Mouse (Mus musculus) MEL (cell line): ENCODE data around the gene Maff. TPM values are rescaled to one million over a fixed set of nuclear protein-coding genes. Genes with fewer than 3 reads are reported as not detected.
A peak's percentile ranks its signal among the peaks of the same experiment; 100 is the strongest.

ENCODE experiments used
- DNase-seq: peaks from one replicate; pipeline ENCODE4 v3.0.0; 2011; ENCODE audit warnings: low read depth, low spot score
- H3K27ac ChIP-seq: 2 replicates; pipeline ENCODE4 v1.5.1; 2012; ENCODE audit warnings: low read depth, mild to moderate bottlenecking, control low read depth, low read length, moderate library complexity; ENCODE audit not compliant: control insufficient read depth
- H3K27me3 ChIP-seq, 2 experiments: fragments of 150-350 bp in 1 of 2; sonication (generic) in 1 of 2; 2 replicates each; pipeline ENCODE4 v1.6.1; 2012; ENCODE audit warnings: low read length in 2 of 2, mild to moderate bottlenecking in 2 of 2, improper control_type of control experiment in 1 of 2, moderate library complexity in 1 of 2; ENCODE audit not compliant: insufficient read depth in 2 of 2, control insufficient read depth in 1 of 2
- H3K36me3 ChIP-seq, 2 experiments: 2 replicates each; pipeline ENCODE4 v1.6.1; 2012 to 2014; ENCODE audit warnings: low read length in 2 of 2, improper control_type of control experiment in 1 of 2, inconsistent platforms in 1 of 2, mild to moderate bottlenecking in 1 of 2; ENCODE audit not compliant: insufficient read depth in 2 of 2, control insufficient read depth in 1 of 2
- H3K4me1 ChIP-seq, 2 experiments: fragments of 150-350 bp in 1 of 2; sonication (generic) in 1 of 2; 2 replicates each; pipeline ENCODE4 v1.6.1; 2012; ENCODE audit warnings: low read length in 2 of 2, improper control_type of control experiment in 1 of 2, mild to moderate bottlenecking in 1 of 2; ENCODE audit not compliant: insufficient read depth in 2 of 2, control insufficient read depth in 1 of 2
- H3K4me3 ChIP-seq, 2 experiments: fragments of 150-350 bp in 1 of 2; sonication (generic) in 1 of 2; 2 replicates each; pipeline ENCODE4 v1.5.1; 2012; ENCODE audit warnings: low read depth in 2 of 2, low read length in 2 of 2, mild to moderate bottlenecking in 2 of 2, moderate library complexity in 2 of 2, control low read depth in 1 of 2, improper control_type of control experiment in 1 of 2; ENCODE audit not compliant: control insufficient read depth in 1 of 2, insufficient read depth in 1 of 2
- H3K79me2 ChIP-seq: 2 replicates; pipeline ENCODE4 v1.6.1; 2012; ENCODE audit warnings: mild to moderate bottlenecking, low read length, moderate library complexity; ENCODE audit not compliant: control insufficient read depth, poor library complexity, insufficient read depth
- H3K9ac ChIP-seq: 2 replicates; pipeline ENCODE4 v1.6.1; 2012; ENCODE audit warnings: low read depth, mild to moderate bottlenecking, control low read depth, low read length, moderate library complexity; ENCODE audit not compliant: control insufficient read depth, poor library complexity, severe bottlenecking
- H3K9me3 ChIP-seq: fragments of 150-350 bp; sonication (generic); replicated peaks from 2 replicates; pipeline ENCODE4 v1.6.1; 2012; ENCODE audit warnings: mild to moderate bottlenecking, low read length, improper control_type of control experiment, moderate library complexity; ENCODE audit not compliant: insufficient read depth
- BHLHE40 ChIP-seq: IDR thresholded peaks from 2 replicates; pipeline ENCODE4 v1.6.1; 2012; ENCODE audit warnings: low read depth, mild to moderate bottlenecking, inconsistent platforms, low read length, improper control_type of control experiment, borderline replicate concordance
- CHD2 ChIP-seq: IDR thresholded peaks from 2 replicates; pipeline ENCODE4 v1.6.1; 2011; ENCODE audit warnings: low read length, improper control_type of control experiment
- CTCF ChIP-seq, 3 experiments: IDR thresholded peaks in 2 of 3; conservative IDR thresholded peaks in 1 of 3; 2 replicates each; pipeline ENCODE4 v1.5.1; 2011 to 2012; ENCODE audit warnings: low read length in 3 of 3, low read depth in 2 of 3, mild to moderate bottlenecking in 2 of 3, improper control_type of control experiment in 1 of 3, inconsistent platforms in 1 of 3, mixed read lengths in 1 of 3, moderate library complexity in 1 of 3; ENCODE audit not compliant: control insufficient read depth in 1 of 3, insufficient read depth in 1 of 3, poor library complexity in 1 of 3, severe bottlenecking in 1 of 3
- E2F4 ChIP-seq: IDR thresholded peaks from 2 replicates; pipeline ENCODE4 v1.6.1; 2011; ENCODE audit warnings: low read depth, low read length, improper control_type of control experiment, borderline replicate concordance
- ELF1 ChIP-seq: IDR thresholded peaks from 2 replicates; pipeline ENCODE4 v1.6.1; 2014; ENCODE audit warnings: low read depth, mild to moderate bottlenecking, inconsistent platforms, low read length, improper control_type of control experiment, moderate library complexity
- EP300 ChIP-seq, 2 experiments: IDR thresholded peaks; 2 replicates each; pipeline ENCODE4 v1.6.1; 2011; ENCODE audit warnings: improper control_type of control experiment in 2 of 2, low read length in 2 of 2, low read depth in 1 of 2, mild to moderate bottlenecking in 1 of 2
- ETS1 ChIP-seq: IDR thresholded peaks from 2 replicates; pipeline ENCODE4 v1.6.1; 2012; ENCODE audit warnings: low read depth, mild to moderate bottlenecking, inconsistent platforms, low read length, improper control_type of control experiment, moderate library complexity
- GABPA ChIP-seq: IDR thresholded peaks from 2 replicates; pipeline ENCODE4 v1.6.1; 2012; ENCODE audit warnings: low read depth, mild to moderate bottlenecking, inconsistent platforms, low read length, improper control_type of control experiment, moderate library complexity
- HCFC1 ChIP-seq: IDR thresholded peaks from 2 replicates; pipeline ENCODE4 v1.6.1; 2012; ENCODE audit warnings: low read depth, mild to moderate bottlenecking, inconsistent platforms, low read length, improper control_type of control experiment, moderate library complexity
- JUND ChIP-seq: IDR thresholded peaks from 2 replicates; pipeline ENCODE4 v1.6.1; 2011; ENCODE audit warnings: low read depth, mild to moderate bottlenecking, improper control_type of control experiment, low read length
- KAT2A ChIP-seq: conservative IDR thresholded peaks from 2 replicates; pipeline ENCODE4 v1.6.1; 2012; ENCODE audit warnings: low read depth, low read length, improper control_type of control experiment, inconsistent platforms
- MAX ChIP-seq: IDR thresholded peaks from 2 replicates; pipeline ENCODE4 v1.6.1; 2011; ENCODE audit warnings: low read length, improper control_type of control experiment
- MEF2A ChIP-seq: IDR thresholded peaks from 2 replicates; pipeline ENCODE4 v1.6.1; 2014; ENCODE audit warnings: low read depth, mild to moderate bottlenecking, inconsistent platforms, low read length, improper control_type of control experiment; ENCODE audit not compliant: poor library complexity, insufficient replicate concordance, severe bottlenecking; ENCODE audit errors: extremely low read depth
- MYB ChIP-seq: IDR thresholded peaks from 2 replicates; pipeline ENCODE4 v1.6.1; 2011; ENCODE audit warnings: mild to moderate bottlenecking, low read depth, low read length, improper control_type of control experiment
- MYC ChIP-seq: IDR thresholded peaks from 2 replicates; pipeline ENCODE4 v1.6.1; 2011; ENCODE audit warnings: low read depth, mild to moderate bottlenecking, low read length, improper control_type of control experiment, moderate library complexity
- NELFE ChIP-seq: IDR thresholded peaks from 2 replicates; pipeline ENCODE4 v1.6.1; 2011; ENCODE audit warnings: low read depth, low read length, improper control_type of control experiment
- NRF1 ChIP-seq: IDR thresholded peaks from 2 replicates; pipeline ENCODE4 v1.6.1; 2014; ENCODE audit warnings: low read depth, mild to moderate bottlenecking, inconsistent platforms, low read length, improper control_type of control experiment, moderate library complexity; ENCODE audit not compliant: poor library complexity, insufficient read depth, severe bottlenecking
- POLR2A ChIP-seq, 2 experiments: IDR thresholded peaks; 2 replicates each; pipeline ENCODE4 v1.6.1; 2011 to 2012; ENCODE audit warnings: low read length in 2 of 2, mild to moderate bottlenecking in 2 of 2, control low read depth in 1 of 2, improper control_type of control experiment in 1 of 2, low read depth in 1 of 2, moderate library complexity in 1 of 2; ENCODE audit not compliant: control insufficient read depth in 1 of 2, insufficient read depth in 1 of 2, poor library complexity in 1 of 2
- POLR2AphosphoS2 ChIP-seq: IDR thresholded peaks from 2 replicates; pipeline ENCODE4 v1.6.1; 2011; ENCODE audit warnings: low read length, improper control_type of control experiment
- POLR2AphosphoS5 ChIP-seq: IDR thresholded peaks from 2 replicates; pipeline ENCODE4 v1.6.1; 2012; ENCODE audit warnings: low read depth, borderline replicate concordance, mild to moderate bottlenecking, inconsistent platforms, low read length, moderate library complexity, mixed read lengths
- RAD21 ChIP-seq: IDR thresholded peaks from 2 replicates; pipeline ENCODE4 v1.6.1; 2011; ENCODE audit warnings: mild to moderate bottlenecking, low read depth, low read length, improper control_type of control experiment
- RCOR1 ChIP-seq: IDR thresholded peaks from 2 replicates; pipeline ENCODE4 v1.6.1; 2012; ENCODE audit warnings: low read depth, mild to moderate bottlenecking, inconsistent platforms, low read length, improper control_type of control experiment
- SMC3 ChIP-seq: IDR thresholded peaks from 2 replicates; pipeline ENCODE4 v1.6.1; 2011; ENCODE audit warnings: low read depth, low read length, improper control_type of control experiment
- TAL1 ChIP-seq: IDR thresholded peaks from 2 replicates; pipeline ENCODE4 v1.6.1; 2012; ENCODE audit warnings: mild to moderate bottlenecking, inconsistent platforms, low read length, moderate library complexity, mixed read lengths
- TBP ChIP-seq: IDR thresholded peaks from 2 replicates; pipeline ENCODE4 v1.8.0; 2011; ENCODE audit warnings: low read depth, low read length, improper control_type of control experiment
- USF2 ChIP-seq, 2 experiments: IDR thresholded peaks; 2 replicates each; pipeline ENCODE4 v1.6.1; 2011 to 2012; ENCODE audit warnings: improper control_type of control experiment in 2 of 2, low read length in 2 of 2, borderline replicate concordance in 1 of 2, inconsistent platforms in 1 of 2, low read depth in 1 of 2, mild to moderate bottlenecking in 1 of 2; ENCODE audit not compliant: insufficient read depth in 1 of 2
- ZKSCAN1 ChIP-seq: IDR thresholded peaks from 2 replicates; pipeline ENCODE4 v1.6.1; 2012; ENCODE audit warnings: low read depth, mild to moderate bottlenecking, inconsistent platforms, low read length, improper control_type of control experiment, moderate library complexity
- ZMIZ1 ChIP-seq: IDR thresholded peaks from 2 replicates; pipeline ENCODE4 v1.6.1; 2012; ENCODE audit warnings: low read depth, mild to moderate bottlenecking, inconsistent platforms, low read length, improper control_type of control experiment, moderate library complexity
- ZNF384 ChIP-seq: IDR thresholded peaks from 2 replicates; pipeline ENCODE4 v1.6.1; 2012; ENCODE audit warnings: low read depth, mild to moderate bottlenecking, inconsistent platforms, low read length, improper control_type of control experiment
- polyA plus RNA-seq, 2 experiments: library from polyadenylated mRNA; stranded (reverse) in 1 of 2; unstranded in 1 of 2; fragments of >175 nt in 1 of 2; fragments of >200 nt in 1 of 2; gene quantifications; 2 replicates each; pipeline versions ENCODE4 v1.2.1 to v1.2.4; 2012; ENCODE audit warnings: low replicate concordance in 2 of 2, low read depth in 1 of 2; ENCODE audit not compliant: insufficient read length in 2 of 2, insufficient read depth in 1 of 2, missing spikeins in 1 of 2
- total RNA-seq: library from RNA; depleted of rRNA; stranded (reverse); fragments of 300-350 nt; gene quantifications from 2 replicates; pipeline ENCODE4 v1.2.3, GENCODE M21; 2012

The Maff gene
- total and polyA plus RNA-seq, 3 experiments, result 3.3 to 5.8 TPM; not detected in 1

DNA sequence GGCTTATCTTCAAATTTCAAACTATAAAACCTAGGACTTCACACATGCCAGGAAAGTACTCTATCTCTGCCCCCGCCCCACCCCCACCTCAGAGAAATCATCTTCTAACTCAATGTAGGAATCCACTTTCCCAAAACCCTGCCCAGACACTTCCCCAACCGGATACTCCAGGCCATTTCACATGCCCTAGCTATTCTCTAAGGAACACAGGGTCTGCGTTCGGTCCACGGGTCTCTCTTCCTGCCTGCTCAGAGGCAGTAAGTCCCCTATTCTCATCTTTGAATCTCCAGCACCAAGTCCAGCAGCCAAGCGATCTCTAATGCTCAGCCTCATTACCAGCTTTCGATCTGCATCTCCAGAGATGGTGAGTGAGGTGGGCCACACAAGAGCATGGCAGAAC lies 33.2 kb downstream of the Maff start:
- H3K36me3 ChIP-seq, result no peaks in the 10 kb centered on the region; a peak in 1 of 4 replicates
- H3K4me1 ChIP-seq, result no peaks in the 10 kb centered on the region
- H3K27ac ChIP-seq, result no peak overlapping the region
- H3K9me3 ChIP-seq, result no peaks in the 10 kb centered on the region
- H3K27me3 ChIP-seq, result no peaks in the 10 kb centered on the region
- H3K79me2 ChIP-seq, result no peaks in the 10 kb centered on the region
- H3K9ac ChIP-seq, result no peak overlapping the region
- TF ChIP-seq EP300 (IDR thresholded peaks at IDR 0.05; ENCODE audit: low read depth in 1 of 2, low read length in 2 of 2) (no peak), E2F4 (no peak), NRF1 (no peak), TBP (no peak), RAD21 (no peak), POLR2A (IDR thresholded peaks at IDR 0.05; ENCODE audit: control insufficient read depth in 1 of 2, insufficient read depth in 1 of 2, low read depth in 1 of 2, low read length in 2 of 2, poor library complexity in 1 of 2) (no peak), BHLHE40 (no peak)
- H3K4me3 ChIP-seq, result no peak overlapping the region
- no peak for DNase-seq

- no peaks in the 10 kb centered on the region; a peak in 1 of 4 replicates for H3K36me3 ChIP-seq
- H3K79me2 ChIP-seq, result no peaks in the 10 kb centered on the region
- no peaks in the 10 kb centered on the region for H3K27me3 ChIP-seq
- H3K4me1 ChIP-seq, result no peaks in the 10 kb centered on the region
- H3K27ac ChIP-seq, result no peak overlapping the region
- H3K4me3 ChIP-seq, result no peak overlapping the region
- DNase-seq, result peak; percentile 59
- no peaks in the 10 kb centered on the region for H3K9me3 ChIP-seq
- no peak overlapping the region for H3K9ac ChIP-seq
- TF ChIP-seq NRF1 (no peak), ZNF384 (no peak), MEF2A (no peak), ZKSCAN1 (no peak), HCFC1 (no peak), ETS1 (no peak), USF2 (IDR thresholded peaks at IDR 0.05; ENCODE audit: borderline replicate concordance in 1 of 2, insufficient read depth in 1 of 2, low read depth in 1 of 2, low read length in 2 of 2) (no peak), KAT2A (no peak), E2F4 (no peak), NELFE (no peak), POLR2A (IDR thresholded peaks at IDR 0.05; ENCODE audit: control insufficient read depth in 1 of 2, insufficient read depth in 1 of 2, low read depth in 1 of 2, low read length in 2 of 2, poor library complexity in 1 of 2) (no peak), ELF1 (0 out of 2 replicates have a peak, but pooled peaks have one; percentile 16), JUND (no peak), POLR2AphosphoS2 (no peak), SMC3 (peak; percentile 49), CTCF (IDR thresholded peaks at IDR 0.05 in 2 of 3, conservative IDR thresholded peaks at IDR 0.05 in 1 of 3; ENCODE audit: control insufficient read depth in 1 of 3, insufficient read depth in 1 of 3, low read depth in 2 of 3, low read length in 3 of 3, poor library complexity in 1 of 3, severe bottlenecking in 1 of 3) (peak; percentile 48 to 56 (median 49)), MYC (no peak), CHD2 (no peak), TAL1 (no peak), ZMIZ1 (no peak), RAD21 (peak; percentile 13; the same call in 1 of the 2 replicates), POLR2AphosphoS5 (no peak), GABPA (no peak), MAX (no peak), MYB (no peak), RCOR1 (no peak)
Measured at GRCm38 (mm10) chr15:79380468-79381444, 34.3 kb downstream of the Maff start.
